Mouse (Mus musculus) ES-E14 (cell line): ENCODE data around the gene Apeh. TPM values are rescaled to one million over a fixed set of nuclear protein-coding genes. Genes with fewer than 3 reads are reported as not detected.

ENCODE experiments used
- DNase-seq: peaks from one replicate; pipeline ENCODE4 v3.0.0-alpha.2; 2013; ENCODE audit warnings: low read depth, low spot score
- H3K27ac ChIP-seq: 2 replicates; pipeline ENCODE4 v1.5.1; 2012; ENCODE audit warnings: low read depth, mild to moderate bottlenecking, low read length, moderate library complexity, mixed read lengths; ENCODE audit not compliant: poor library complexity, insufficient read depth, severe bottlenecking
- H3K36me3 ChIP-seq: 2 replicates; pipeline ENCODE4 v1.6.1; 2012; ENCODE audit warnings: mild to moderate bottlenecking, low read length, moderate library complexity, mixed read lengths; ENCODE audit not compliant: control insufficient read depth, poor library complexity, insufficient read depth, severe bottlenecking
- H3K4me1 ChIP-seq, 2 experiments: fragments of 150-350 bp in 1 of 2; sonication (generic) in 1 of 2; 2 replicates each; pipeline ENCODE4 v1.6.1; 2012; ENCODE audit warnings: low read length in 2 of 2, mild to moderate bottlenecking in 1 of 2, mixed read lengths in 1 of 2; ENCODE audit not compliant: control insufficient read depth in 2 of 2, insufficient read depth in 2 of 2, poor library complexity in 1 of 2
- H3K4me3 ChIP-seq, 2 experiments: fragments of 150-350 bp in 1 of 2; sonication (generic) in 1 of 2; 2 replicates each; pipeline ENCODE4 v1.5.1; 2012; ENCODE audit warnings: low read length in 2 of 2, low read depth in 1 of 2, mild to moderate bottlenecking in 1 of 2, mixed read lengths in 1 of 2; ENCODE audit not compliant: insufficient read depth in 1 of 2, poor library complexity in 1 of 2, severe bottlenecking in 1 of 2
- H3K9ac ChIP-seq: 2 replicates; pipeline ENCODE4 v1.6.1; 2012; ENCODE audit warnings: low read depth, mild to moderate bottlenecking, low read length, mixed read lengths; ENCODE audit not compliant: poor library complexity, insufficient read depth, severe bottlenecking
- H3K9me3 ChIP-seq: fragments of 150-350 bp; sonication (generic); 2 replicates; pipeline ENCODE4 v1.6.1; 2012; ENCODE audit warnings: low read depth, mild to moderate bottlenecking, low read length; ENCODE audit not compliant: control insufficient read depth, insufficient read depth
- CHD2 ChIP-seq: IDR thresholded peaks from 2 replicates; pipeline ENCODE4 v1.6.1; 2014; ENCODE audit warnings: mild to moderate bottlenecking, low read depth, low read length, inconsistent platforms
- HCFC1 ChIP-seq: IDR thresholded peaks from 2 replicates; pipeline ENCODE4 v1.6.1; 2012; ENCODE audit warnings: low read length, inconsistent platforms, borderline replicate concordance; ENCODE audit not compliant: insufficient read depth
- MAFK ChIP-seq: IDR thresholded peaks from 2 replicates; pipeline ENCODE4 v1.6.1; 2014; ENCODE audit warnings: mild to moderate bottlenecking, low read depth, low read length, inconsistent platforms; ENCODE audit not compliant: insufficient read depth
- ZC3H11A ChIP-seq: IDR thresholded peaks from 2 replicates; pipeline ENCODE4 v1.6.1; 2012; ENCODE audit warnings: low read depth, mild to moderate bottlenecking, inconsistent platforms, low read length, borderline replicate concordance
- ZNF384 ChIP-seq: IDR thresholded peaks from 2 replicates; pipeline ENCODE4 v1.6.1; 2012; ENCODE audit warnings: low read depth, low read length, inconsistent platforms
- in situ Hi-C, 2 experiments: fragments of 600-800 bp; cut with MboI; formaldehyde crosslinking; loops; one replicate each; pipeline ENCODE4 v1.15.1; 2025; ENCODE audit warnings: low sequenced_read_pairs in 2 of 2, inconsistent platforms in 1 of 2; ENCODE audit not compliant: unreplicated experiment in 2 of 2
- total RNA-seq: library from RNA; depleted of rRNA; stranded (reverse); fragments of 300-350 nt; gene quantifications from 2 replicates; pipeline ENCODE4 v1.2.3, GENCODE M21; 2012

The Apeh gene
- total RNA-seq, 1 experiment: 37.3 TPM

DNA sequence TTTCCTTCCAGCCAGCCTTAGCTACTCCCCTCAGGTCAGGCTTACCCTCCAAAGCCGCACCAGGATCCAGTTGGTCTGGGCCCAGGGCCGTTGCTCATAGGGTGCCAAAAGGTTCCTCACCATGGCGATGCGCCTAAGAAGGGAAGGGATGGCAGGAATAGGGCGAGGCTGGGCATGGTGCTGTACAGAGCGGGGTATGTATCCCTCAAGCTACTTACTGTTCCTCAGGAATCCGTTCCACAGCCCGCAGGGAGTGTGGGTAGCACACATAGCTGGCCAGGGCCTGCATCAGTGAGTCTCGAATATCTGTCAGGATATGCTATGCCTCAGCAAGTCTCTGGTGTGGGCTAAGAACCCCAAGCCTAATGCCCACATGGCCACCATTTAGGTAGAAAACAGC, 36.1 kb downstream of the Apeh start:
- H3K27ac ChIP-seq: no peak overlapping the region
- H3K9me3 ChIP-seq: no peaks in the 10 kb centered on the region
- in situ Hi-C loops: no loop called here
- H3K36me3 ChIP-seq: peaks cover 3% of the 10 kb centered on the region; the same call in 1 of the 2 replicates
- H3K4me3 ChIP-seq: no peak overlapping the region
- no peak for DNase-seq
- H3K4me1 ChIP-seq: peaks cover 0 to 10% of the 10 kb centered on the region in 2 experiments; a peak in 2 of 4 replicates
- no peak for TF ChIP-seq ZC3H11A
- TF ChIP-seq CHD2: no peak
- TF ChIP-seq ZNF384: no peak
- TF ChIP-seq HCFC1: no peak
- TF ChIP-seq MAFK: no peak
- H3K9ac ChIP-seq: no peak overlapping the region

DNA sequence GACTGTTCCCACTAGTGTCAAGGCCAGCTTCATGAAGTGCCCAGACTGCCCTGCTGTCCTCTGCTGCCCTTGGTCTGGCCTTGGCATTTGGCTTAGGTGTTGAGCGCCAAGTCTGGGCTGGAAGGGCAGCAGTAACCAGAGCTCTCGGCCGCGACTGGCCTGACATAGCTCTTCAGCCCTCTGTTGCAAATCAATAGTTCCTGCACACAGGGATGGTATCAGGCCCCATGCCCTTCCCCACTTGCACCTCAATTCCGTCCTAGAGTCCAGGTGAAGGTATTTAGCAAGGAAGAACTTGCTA, 37.2 kb downstream of the Apeh start:
- no peak for DNase-seq
- H3K4me3 ChIP-seq: no peak overlapping the region
- no peak overlapping the region for H3K27ac ChIP-seq
- TF ChIP-seq CHD2: no peak
- TF ChIP-seq ZNF384: no peak
- no peak for TF ChIP-seq HCFC1
- TF ChIP-seq MAFK: no peak
- no peak for TF ChIP-seq ZC3H11A
- peaks cover 4% of the 10 kb centered on the region; the same call in 1 of the 2 replicates for H3K36me3 ChIP-seq
- H3K4me1 ChIP-seq: peaks cover 0 to 13% of the 10 kb centered on the region in 2 experiments; a peak in 3 of 4 replicates
- H3K9ac ChIP-seq: no peak overlapping the region
- in situ Hi-C loops: no loop called here
- H3K9me3 ChIP-seq: no peaks in the 10 kb centered on the region

DNA sequence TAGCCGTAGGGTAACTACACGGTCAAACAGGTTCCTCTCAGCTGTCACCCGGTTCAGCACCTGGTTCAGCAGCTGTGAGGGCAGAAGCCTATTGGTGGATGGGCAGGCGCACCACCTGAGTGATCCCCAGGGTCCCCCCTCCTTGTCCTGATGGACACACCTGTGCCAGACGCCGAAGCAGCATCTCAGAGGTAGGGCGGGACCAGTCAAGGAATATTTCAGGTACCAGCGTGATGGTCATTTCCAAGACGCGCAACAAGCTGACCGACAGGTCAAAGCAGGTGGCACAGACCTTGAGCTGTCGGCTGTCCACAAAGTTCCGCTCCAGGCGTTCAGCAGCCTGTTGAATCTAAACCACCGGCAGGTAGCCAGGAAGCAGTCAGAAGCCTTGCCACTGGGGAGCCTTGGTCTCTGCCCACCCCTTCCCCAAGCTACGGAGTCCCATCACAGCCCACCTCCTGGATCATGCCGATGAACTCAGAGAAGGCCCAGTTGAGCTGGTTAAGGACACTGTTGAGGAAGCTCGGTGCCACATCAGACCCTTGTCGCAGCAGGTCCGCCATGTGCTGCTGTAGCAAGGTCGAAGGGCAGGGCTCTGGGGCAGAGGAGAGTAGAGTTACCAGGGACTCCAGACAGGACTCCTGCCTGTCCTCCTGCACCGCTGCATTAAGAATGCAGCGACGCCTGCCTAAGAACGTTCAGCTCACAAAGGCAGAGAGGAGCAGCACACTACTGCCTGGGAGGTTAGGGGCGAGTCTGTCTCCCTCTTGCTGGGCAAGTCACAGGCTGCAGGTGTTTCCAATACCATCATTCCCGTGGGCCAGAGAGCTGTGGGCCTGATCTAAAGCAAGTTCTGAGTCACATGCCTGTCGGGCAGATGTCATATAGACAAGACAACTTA, 37.8 kb downstream of the Apeh start:
- H3K9ac ChIP-seq: no peak overlapping the region
- DNase-seq: no peak
- H3K36me3 ChIP-seq: peaks cover 10% of the 10 kb centered on the region; the same call in 1 of the 2 replicates
- H3K4me1 ChIP-seq: peaks cover 0 to 13% of the 10 kb centered on the region in 2 experiments; a peak in 3 of 4 replicates
- H3K4me3 ChIP-seq: no peak overlapping the region
- in situ Hi-C loops: no loop called here
- no peak overlapping the region for H3K27ac ChIP-seq
- H3K9me3 ChIP-seq: no peaks in the 10 kb centered on the region
- TF ChIP-seq ZNF384 (no peak), CHD2 (no peak), MAFK (no peak), HCFC1 (no peak), ZC3H11A (no peak)

DNA sequence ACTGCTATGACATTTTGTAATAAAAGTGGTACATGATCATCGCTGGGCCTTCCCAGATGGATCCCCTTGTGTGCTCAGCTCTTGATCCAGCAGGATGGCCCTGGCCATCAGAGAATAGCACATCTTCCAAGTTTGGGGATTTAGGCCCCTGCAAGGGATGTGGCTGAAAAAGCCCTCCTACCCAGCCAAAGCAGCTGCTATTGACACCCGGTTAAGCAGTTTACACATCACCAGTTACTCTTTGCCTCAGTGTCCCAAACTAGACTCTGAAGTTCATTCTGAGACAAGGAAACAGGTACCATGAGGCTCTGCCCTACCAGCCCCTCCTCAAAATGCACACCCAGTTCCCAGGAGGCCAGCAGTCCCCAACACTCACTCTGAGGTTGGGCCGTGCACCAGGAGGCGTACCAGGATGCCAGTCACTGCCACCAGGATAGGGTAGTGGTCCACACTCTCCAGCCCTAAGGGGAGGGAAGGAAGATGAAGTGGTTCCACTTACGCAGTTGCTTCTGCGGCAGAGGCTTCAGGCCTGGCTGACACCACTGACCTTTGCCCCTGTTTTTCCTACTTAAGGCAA, 38.7 kb downstream of the Apeh start:
- in situ Hi-C loops: no loop called here
- no peak overlapping the region for H3K4me3 ChIP-seq
- no peaks in the 10 kb centered on the region for H3K9me3 ChIP-seq
- H3K4me1 ChIP-seq: peaks cover 0 to 13% of the 10 kb centered on the region in 2 experiments; a peak in 3 of 4 replicates
- no peak overlapping the region for H3K27ac ChIP-seq
- no peak overlapping the region for H3K9ac ChIP-seq
- TF ChIP-seq CHD2: no peak
- TF ChIP-seq HCFC1: no peak
- no peak for TF ChIP-seq MAFK
- no peak for TF ChIP-seq ZC3H11A
- no peak for TF ChIP-seq ZNF384
- no peak for DNase-seq
- H3K36me3 ChIP-seq: peaks cover 18% of the 10 kb centered on the region; the same call in 1 of the 2 replicates

DNA sequence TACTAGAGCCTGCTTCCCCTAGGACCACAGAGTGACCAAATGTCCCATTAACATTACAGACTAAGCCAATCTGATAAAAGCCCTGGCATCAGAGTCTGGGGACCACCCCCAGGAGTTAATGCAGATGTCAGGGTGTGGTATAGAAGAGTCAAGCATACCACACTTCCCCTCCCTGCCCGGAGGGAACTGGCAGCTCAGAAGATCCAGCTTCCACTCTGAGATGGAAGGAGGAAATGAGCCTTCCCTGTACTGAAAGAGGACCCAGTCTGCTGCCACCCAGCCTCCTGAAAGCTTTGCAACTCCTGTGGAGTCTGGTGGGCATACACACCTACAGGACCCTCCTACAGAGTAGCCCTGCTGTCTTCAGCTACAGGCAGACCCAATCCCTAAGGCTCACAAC, 39.3 kb downstream of the Apeh start:
- Histone ChIP-seq H3K9ac (no peak overlapping the region), H3K9me3 (no peaks in the 10 kb centered on the region), H3K4me3 (no peak overlapping the region), H3K4me1 (peaks cover 0 to 13% of the 10 kb centered on the region in 2 experiments; a peak in 3 of 4 replicates), H3K27ac (no peak overlapping the region), H3K36me3 (peaks cover 24% of the 10 kb centered on the region; the same call in 1 of the 2 replicates)
- in situ Hi-C loops: no loop called here
- no peak for TF ChIP-seq HCFC1
- TF ChIP-seq MAFK: no peak
- no peak for TF ChIP-seq CHD2
- TF ChIP-seq ZC3H11A: no peak
- TF ChIP-seq ZNF384: no peak
- no peak for DNase-seq
